27 mouse cellular contexts compared by ENCODE assay signal in the genomic region with DNA sequence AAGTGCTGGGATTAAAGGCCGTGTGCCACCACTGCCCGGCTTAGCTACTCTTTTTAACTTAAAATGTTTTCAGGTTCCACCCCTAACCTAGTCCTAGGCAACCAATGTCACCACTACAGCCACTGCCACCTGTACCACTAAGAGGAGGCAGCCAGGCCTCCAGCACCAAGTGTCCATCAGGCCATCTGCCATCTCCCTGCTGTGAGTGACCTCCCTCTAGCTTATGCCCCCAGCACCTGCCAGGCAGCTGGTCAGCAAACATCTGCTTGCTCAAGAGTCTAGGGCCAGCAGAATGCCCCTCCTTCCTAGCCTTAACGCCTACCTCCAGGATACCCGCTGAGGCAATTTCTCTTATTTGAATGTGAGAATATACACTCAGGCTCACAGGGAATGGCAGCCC. TPM values are rescaled to one million over a fixed set of nuclear protein-coding genes. Genes with fewer than 3 reads are reported as not detected.
DNase-seq lines count a peak whose midpoint lies in the region; ATAC-seq and TF ChIP-seq lines count a peak whose summit lies in the region.
"Had no signal": no experiment of that assay in that cellular context is flagged by ENCODE, and none has a peak within 500 bp of the region (broad histone marks: within the 10 kb centered on the region; RNA-seq: fewer than 3 reads in every experiment).

No protein-coding gene starts in this region.

- no peak overlapping the region for H3K4me2 ChIP-seq in forebrain, embryonic 16.5 days (ENCODE audit: low read length)
- no peak overlapping the region for H3K4me2 ChIP-seq in forebrain, embryonic 15.5 days (replicated peaks)
- H3K4me2 ChIP-seq in midbrain, postnatal 0 days (ENCODE audit: low read depth, low read length, poor library complexity, severe bottlenecking) = no peak overlapping the region
- H3K4me2 ChIP-seq: embryonic facial prominence, embryonic 12.5 days; embryonic facial prominence, embryonic 15.5 days; heart, embryonic 12.5 days; heart, embryonic 15.5 days; hindbrain, embryonic 12.5 days; intestine, embryonic 15.5 days had no signal

- no peak overlapping the region for H3K9ac ChIP-seq in forebrain, embryonic 16.5 days (replicated peaks; ENCODE audit: low read depth, low read length)
- H3K9ac ChIP-seq in forebrain, embryonic 15.5 days (replicated peaks) = no peak overlapping the region
- no peak overlapping the region for H3K9ac ChIP-seq in midbrain, postnatal 0 days (replicated peaks; ENCODE audit: low read length, poor library complexity, severe bottlenecking)
- H3K9ac ChIP-seq: embryonic facial prominence, embryonic 12.5 days; embryonic facial prominence, embryonic 15.5 days; forebrain, postnatal 0 days; heart, embryonic 12.5 days; heart, embryonic 15.5 days; hindbrain, embryonic 12.5 days; intestine, embryonic 15.5 days had no signal

- intact Hi-C loops in left cerebral cortex, postnatal 4 days (cut with DNase I) = no loop called here

- 0 out of 2 replicates have a peak, but pooled peaks have one; percentile 8 for ATAC-seq in forebrain, embryonic 16.5 days
- ATAC-seq in forebrain, embryonic 15.5 days (replicated peaks) = no peak
- no peak for ATAC-seq in midbrain, postnatal 0 days (ENCODE audit: low FRiP score)
- ATAC-seq: activated CD4-positive, CD25-positive, alpha-beta regulatory T cell, adult 4 months; forebrain, postnatal 0 days; hindbrain, embryonic 16.5 days; intestine, embryonic 15.5 days had no signal

- TF ChIP-seq CTCF in midbrain, postnatal 0 days (IDR thresholded peaks at IDR 0.05) = no peak

- WGBS in forebrain, embryonic 16.5 days = 76% methylated on average over 4 of the region's 4 CpGs
- 70% methylated on average over 4 of the region's 4 CpGs for WGBS in forebrain, embryonic 15.5 days
- 71% methylated on average over 4 of the region's 4 CpGs for WGBS in midbrain, embryonic 10.5 days
- 75% methylated on average over 4 of the region's 4 CpGs for WGBS in midbrain, postnatal 0 days

- H3K4me1 ChIP-seq in forebrain, embryonic 16.5 days (replicated peaks; ENCODE audit: control insufficient read depth, insufficient read depth, low read length) = peaks cover 11% of the 10 kb centered on the region
- H3K4me1 ChIP-seq in forebrain, embryonic 15.5 days = peaks cover 20% of the 10 kb centered on the region
- H3K4me1 ChIP-seq in midbrain, embryonic 10.5 days = peaks cover 49% of the 10 kb centered on the region
- H3K4me1 ChIP-seq in midbrain, postnatal 0 days (ENCODE audit: insufficient read depth, low read length) = no peaks in the 10 kb centered on the region
- H3K4me1 ChIP-seq: intestine, embryonic 15.5 days had no signal

- H3K9me3 ChIP-seq in forebrain, embryonic 16.5 days (ENCODE audit: control insufficient read depth, low read length) = no peaks in the 10 kb centered on the region
- no peaks in the 10 kb centered on the region for H3K9me3 ChIP-seq in forebrain, embryonic 15.5 days
- H3K9me3 ChIP-seq in midbrain, embryonic 10.5 days (replicated peaks) = no peaks in the 10 kb centered on the region
- H3K9me3 ChIP-seq in midbrain, postnatal 0 days (ENCODE audit: low read length) = no peaks in the 10 kb centered on the region
- H3K9me3 ChIP-seq: embryonic facial prominence, embryonic 12.5 days; embryonic facial prominence, embryonic 15.5 days; heart, embryonic 12.5 days; heart, embryonic 15.5 days; hindbrain, embryonic 12.5 days; intestine, embryonic 15.5 days had no signal

- H3K36me3 ChIP-seq in forebrain, embryonic 16.5 days (ENCODE audit: control insufficient read depth, insufficient read depth) = no peaks in the 10 kb centered on the region
- H3K36me3 ChIP-seq in forebrain, embryonic 15.5 days = no peaks in the 10 kb centered on the region
- H3K36me3 ChIP-seq in midbrain, embryonic 10.5 days = peaks cover 8% of the 10 kb centered on the region
- H3K36me3 ChIP-seq in midbrain, postnatal 0 days (ENCODE audit: insufficient read depth, low read length) = no peaks in the 10 kb centered on the region
- H3K36me3 ChIP-seq: embryonic facial prominence, embryonic 12.5 days; embryonic facial prominence, embryonic 15.5 days; heart, embryonic 12.5 days; heart, embryonic 15.5 days; hindbrain, embryonic 12.5 days; intestine, embryonic 15.5 days had no signal

- peak; percentile 57 to 67 for DNase-seq in cerebellum, postnatal 10 days
- DNase-seq in cerebellum, adult 8-10 months = no peak
- peak; percentile 35 for DNase-seq in left cerebral cortex, postnatal 4 days
- no peak for DNase-seq in left cerebral cortex, adult 11 months (ENCODE audit: low spot score)
- DNase-seq in midbrain, embryonic 10.5 days (ENCODE audit: low spot score) = no peak
- DNase-seq in midbrain, postnatal 0 days (ENCODE audit: low spot score) = no peak
- DNase-seq: adrenal gland, adult 8-10 months; adrenal gland, postnatal 25 days; cerebellum, adult 11-12 months; cerebellum, adult 9-10 months; cerebellum, postnatal 25 days; forebrain, postnatal 0 days; gastrocnemius, adult 2 months; gastrocnemius, postnatal 14 days; heart, adult 11 months; heart, postnatal 10 days; heart, postnatal 4 days had no signal

- H3K4me3 ChIP-seq in forebrain, embryonic 16.5 days (replicated peaks; ENCODE audit: low read length) = no peak overlapping the region
- no peak overlapping the region for H3K4me3 ChIP-seq in forebrain, embryonic 15.5 days
- no peak overlapping the region for H3K4me3 ChIP-seq in midbrain, embryonic 10.5 days
- H3K4me3 ChIP-seq in midbrain, postnatal 0 days (ENCODE audit: low read depth, low read length) = no peak overlapping the region
- H3K4me3 ChIP-seq: embryonic facial prominence, embryonic 12.5 days; embryonic facial prominence, embryonic 15.5 days; gastrocnemius, adult 2 months; heart, embryonic 12.5 days; heart, embryonic 15.5 days; hindbrain, embryonic 12.5 days; intestine, embryonic 15.5 days had no signal

- no peaks in the 10 kb centered on the region for H3K27me3 ChIP-seq in forebrain, embryonic 16.5 days (replicated peaks; ENCODE audit: control insufficient read depth, insufficient read depth, low read length)
- H3K27me3 ChIP-seq in forebrain, embryonic 15.5 days = no peaks in the 10 kb centered on the region
- H3K27me3 ChIP-seq in midbrain, embryonic 10.5 days (ENCODE audit: low read depth, poor library complexity, severe bottlenecking) = peaks cover 7% of the 10 kb centered on the region
- H3K27me3 ChIP-seq in midbrain, postnatal 0 days (ENCODE audit: insufficient read depth, low read length) = no peaks in the 10 kb centered on the region
- H3K27me3 ChIP-seq: embryonic facial prominence, embryonic 12.5 days; embryonic facial prominence, embryonic 15.5 days; heart, embryonic 12.5 days; heart, embryonic 15.5 days; intestine, embryonic 15.5 days had no signal

- H3K27ac ChIP-seq in forebrain, embryonic 16.5 days (ENCODE audit: low read length) = no peak overlapping the region
- H3K27ac ChIP-seq in forebrain, embryonic 15.5 days (replicated peaks) = no peak overlapping the region
- peak overlapping the region; percentile 34 for H3K27ac ChIP-seq in midbrain, embryonic 10.5 days (replicated peaks)
- no peak overlapping the region for H3K27ac ChIP-seq in midbrain, postnatal 0 days (ENCODE audit: low read depth, low read length)
- H3K27ac ChIP-seq: embryonic facial prominence, embryonic 12.5 days; embryonic facial prominence, embryonic 15.5 days; gastrocnemius, adult 2 months; heart, embryonic 15.5 days; hindbrain, embryonic 12.5 days; intestine, embryonic 15.5 days had no signal

RNA-seq across cellular contexts. Expression of gene Celsr1, which starts 48.0 kb away (rescaled TPM):
- polyA plus RNA-seq in forebrain, embryonic 16.5 days (2015; fragmentation: Nextera tagmentation; extraction: Ambion mirVana) = 4.6 and 5.6 TPM in 2 replicates
- 5.8 and 7.2 TPM in 2 replicates for polyA plus RNA-seq in forebrain, embryonic 15.5 days (2015; fragmentation: Nextera tagmentation; extraction: Ambion mirVana)
- total RNA-seq in left cerebral cortex, postnatal 4 days (2021) = 1 to 10 TPM; 5.0 to 5.2 TPM
- polyA plus RNA-seq in midbrain, embryonic 10.5 days (2016; fragmentation: Nextera tagmentation; extraction: Ambion mirVana) = 3.4 and 3.6 TPM in 2 replicates
- total RNA-seq in midbrain, postnatal 0 days (2014; rRNA removed) = 13.7 and 15.0 TPM in 2 replicates
- 0.60 and 0.79 TPM in 2 replicates for polyA plus RNA-seq in midbrain, postnatal 0 days (2015; fragmentation: Nextera tagmentation; extraction: Ambion mirVana)

Comparison
In these comparisons a context has a peak if more than half of its experiments do, and no peak if none do; other contexts are left out.
1. DNase-seq: peak in cerebellum, postnatal 10 days (2 of 2) and left cerebral cortex, postnatal 4 days (single experiment); none in cerebellum, adult 8-10 months (single experiment), left cerebral cortex, adult 11 months (single experiment), midbrain, embryonic 10.5 days (single experiment) and midbrain, postnatal 0 days (single experiment).